Mouse (Mus musculus) lung, postnatal 0 days (tissue): ENCODE results near the gene Zfp704.

Experiments used
- CTCF ChIP-seq: IDR thresholded peaks from 2 replicates; pipeline ENCODE4 v1.5.1; 2016; ENCODE audit warnings: antibody characterized with exemption, mild to moderate bottlenecking
- EP300 ChIP-seq: IDR thresholded peaks from 2 replicates; pipeline ENCODE4 v1.6.1; 2016; ENCODE audit warnings: antibody characterized with exemption, mild to moderate bottlenecking, control low read depth

- TF ChIP-seq CTCF (no peak), EP300 (no peak)
Observed at GRCm38 (mm10) chr3:9407801-9408200, 202.1 kb downstream of the Zfp704 start.
